Mouse (Mus musculus) cortical plate, adult 2 months (tissue): ENCODE results near the gene Pcmt1.

Experiments
- CTCF ChIP-seq: fragments of 200-500 bp; IDR thresholded peaks from 2 replicates; pipeline ENCODE4 v1.5.1; 2011; ENCODE audit warnings: mild to moderate bottlenecking, control low read depth, low read length; ENCODE audit not compliant: insufficient read depth; ENCODE audit errors: extremely low read depth
- POLR2A ChIP-seq: fragments of 200-500 bp; IDR thresholded peaks from 2 replicates; pipeline ENCODE4 v1.6.1; 2011; ENCODE audit warnings: mild to moderate bottlenecking, low read length, control low read depth; ENCODE audit not compliant: insufficient read depth; ENCODE audit errors: extremely low read depth

DNA sequence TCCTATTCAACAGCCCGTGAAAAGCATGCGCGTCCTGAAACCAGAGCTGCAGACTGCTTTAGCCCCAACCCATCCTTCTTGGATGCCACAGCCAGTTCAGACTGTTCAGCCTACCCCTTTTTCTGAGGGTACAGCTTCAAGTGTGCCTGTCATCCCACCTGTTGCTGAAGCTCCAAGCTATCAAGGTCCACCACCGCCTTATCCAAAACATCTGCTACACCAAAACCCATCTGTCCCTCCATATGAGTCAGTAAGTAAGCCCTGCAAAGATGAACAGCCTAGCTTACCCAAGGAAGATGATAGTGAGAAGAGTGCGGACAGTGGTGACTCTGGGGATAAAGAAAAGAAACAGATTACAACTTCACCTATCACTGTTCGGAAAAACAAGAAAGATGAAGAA is 21.6 kb upstream of the Pcmt1 start:
- no peak for TF ChIP-seq CTCF
- TF ChIP-seq POLR2A: no peak
